ENCODE assay signal across 8 mouse cellular contexts in the genomic region with DNA sequence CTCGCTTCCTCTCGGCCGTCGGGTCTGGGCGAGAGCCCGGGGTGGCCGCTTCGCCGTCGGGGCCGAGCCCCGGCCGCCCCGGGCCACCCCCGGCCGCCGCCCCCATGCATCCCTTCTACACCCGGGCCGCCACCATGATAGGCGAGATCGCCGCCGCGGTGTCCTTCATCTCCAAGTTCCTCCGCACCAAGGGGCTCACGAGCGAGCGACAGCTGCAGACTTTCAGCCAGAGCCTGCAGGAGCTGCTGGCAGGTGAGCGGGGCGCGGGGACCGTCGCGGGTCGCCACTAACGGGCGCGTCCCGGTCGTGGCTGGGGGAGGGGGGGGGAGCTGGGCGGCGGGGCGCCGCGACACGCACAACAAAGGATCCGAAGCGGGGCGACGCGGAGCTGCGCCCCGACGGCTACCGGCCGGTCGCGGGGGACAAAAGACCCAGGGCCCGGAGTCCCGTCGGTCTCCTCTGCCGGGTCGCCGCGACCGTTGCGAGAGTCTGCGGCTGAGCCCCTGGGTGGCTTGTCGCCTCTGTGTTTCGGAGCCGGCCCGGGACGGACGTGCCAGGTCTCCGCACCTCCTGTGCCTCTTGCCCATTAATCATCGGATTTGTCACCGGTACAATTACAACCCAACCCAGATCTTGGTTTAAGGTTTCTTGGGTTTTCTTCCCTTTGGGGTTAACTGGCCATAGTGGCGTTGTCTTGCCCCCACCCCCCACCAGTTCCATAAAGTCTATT. TPM values are rescaled to one million over a fixed set of nuclear protein-coding genes. Genes with fewer than 3 reads are reported as not detected.
DNase-seq lines count a peak whose midpoint lies in the region; TF ChIP-seq lines count a peak whose summit lies in the region.

No protein-coding gene starts in this region.

- peak; percentile 51 to 68 for DNase-seq in CD8-positive naive resting alpha-beta T cell, adult 2 months (ENCODE audit: low read depth in 2 of 2, low spot score in 2 of 2)
- peak; percentile 35 to 55 for DNase-seq in adrenal gland, postnatal 36 days
- DNase-seq in heart, postnatal 10 days: peak; percentile 57 to 60
- peak; percentile 25 to 39 for DNase-seq in layer of hippocampus, postnatal 14 days (ENCODE audit: low spot score in 2 of 2)
- DNase-seq in spleen, adult 18-20 months: peak; percentile 51 to 62
- DNase-seq in T-cell, adult 2 months (ENCODE audit: low spot score): no peak

- intact Hi-C loops in heart, postnatal 10 days (cut with DNase I): loop anchor here (1.0 to 10.0 kb wide), 5 partner anchors 283 to 695 kb away; a partner anchor contains a TSS

- no peak; the same call in 1 of the 2 replicates for TF ChIP-seq POLR2A in embryonic fibroblast, embryonic 13.5 days (IDR thresholded peaks at IDR 0.05; ENCODE audit: low read depth, low read length)

- WGBS in macrophage (ENCODE audit: missing documents): 2% methylated on average over 52 of the region's 78 CpGs

- H3K27ac ChIP-seq in embryonic fibroblast, embryonic 13.5 days (ENCODE audit: insufficient read depth, low read length): peak overlapping the region; percentile 90
- H3K27ac ChIP-seq in macrophage: peak overlapping the region; percentile 82

- no peaks in the 10 kb centered on the region for H3K36me3 ChIP-seq in macrophage (ENCODE audit: inconsistent target)

- TF ChIP-seq CTCF in embryonic fibroblast, embryonic 13.5 days (IDR thresholded peaks at IDR 0.05; ENCODE audit: borderline replicate concordance, insufficient read depth, low read length): no peak

- H3K79me2 ChIP-seq in macrophage (ENCODE audit: inconsistent target): peaks cover 52% of the 10 kb centered on the region

- H3K4me3 ChIP-seq in embryonic fibroblast, embryonic 13.5 days (ENCODE audit: insufficient read depth, low read length): peak overlapping the region; percentile 88
- H3K4me3 ChIP-seq in macrophage (ENCODE audit: inconsistent target): peak overlapping the region; percentile 90

- H3K4me1 ChIP-seq in embryonic fibroblast, embryonic 13.5 days (ENCODE audit: control insufficient read depth, insufficient read depth, low read length): peaks cover 4% of the 10 kb centered on the region

RNA-seq across cellular contexts. Expression of a gene that starts 0.6 kb away (rescaled TPM):
- 100 to 1,000 TPM; 131 to 248 TPM for total RNA-seq in adrenal gland, postnatal 36 days (2021)
- 65.8 and 66.4 TPM in 2 replicates for polyA plus RNA-seq in embryonic fibroblast, embryonic 13.5 days (2011; ENCODE audit: insufficient read length, low read depth, missing spikeins)
- total RNA-seq in heart, postnatal 10 days (2021): 10 to 100 TPM; 55.0 to 81.0 TPM
- 10 to 100 TPM; 38.1 to 38.6 TPM for total RNA-seq in layer of hippocampus, postnatal 14 days (2021)
- total RNA-seq in macrophage (2018; cell fraction: chromatin; rRNA removed): 100 to 1,000 TPM in 12 of 26 experiments, 10 to 100 TPM in 14; 23.1 to 263 (median 98.5) TPM
- 100 to 1,000 TPM in 14 of 26 experiments, 10 to 100 TPM in 12; 41.8 to 362 (median 109) TPM for total RNA-seq in macrophage (2018; cell fraction: cytosol; rRNA removed)
- 100 to 1,000 TPM in 22 of 26 experiments, 10 to 100 TPM in 4; 39.9 to 373 (median 197) TPM for total RNA-seq in macrophage (2018; cell fraction: nucleus; rRNA removed)
- 21.4 to 53.7 TPM (median 23.1 TPM) in 3 replicates for polyA plus RNA-seq in macrophage (2018)
